Mouse (Mus musculus) intestine, embryonic 15.5 days (tissue): ENCODE results near the gene Gpr150. TPM values are rescaled to one million over a fixed set of nuclear protein-coding genes. Genes with fewer than 3 reads are reported as not detected.

Experiments
- ATAC-seq: fragments of 200-750 bp; cut with Nextera tagmentation; 2 replicates; pipeline ENCODE4 v1.8.0; 2017; ENCODE audit warnings: moderate TSS enrichment, moderate library complexity
- H3K27ac ChIP-seq: fragments of 300-500 bp; sonication (generic); 2 replicates; pipeline ENCODE4 v1.5.1; 2015; ENCODE audit warnings: mild to moderate bottlenecking, inconsistent platforms
- H3K27me3 ChIP-seq: fragments of 300-500 bp; sonication (generic); replicated peaks from 2 replicates; pipeline ENCODE4 v1.6.1; 2015; ENCODE audit warnings: inconsistent platforms
- H3K36me3 ChIP-seq: fragments of 300-500 bp; sonication (generic); 2 replicates; pipeline ENCODE4 v1.6.1; 2015; ENCODE audit warnings: inconsistent platforms
- H3K4me1 ChIP-seq: fragments of 300-500 bp; sonication (generic); replicated peaks from 2 replicates; pipeline ENCODE4 v1.6.1; 2015; ENCODE audit warnings: inconsistent platforms
- H3K4me2 ChIP-seq: fragments of 300-500 bp; sonication (generic); replicated peaks from 2 replicates; pipeline ENCODE4 v1.6.1; 2015; ENCODE audit warnings: mild to moderate bottlenecking, inconsistent platforms
- H3K4me3 ChIP-seq: fragments of 300-500 bp; sonication (generic); replicated peaks from 2 replicates; pipeline ENCODE4 v1.5.1; 2015; ENCODE audit warnings: inconsistent platforms
- H3K9ac ChIP-seq: fragments of 300-500 bp; sonication (generic); 2 replicates; pipeline ENCODE4 v1.6.1; 2015; ENCODE audit warnings: inconsistent platforms
- H3K9me3 ChIP-seq: fragments of 300-500 bp; sonication (generic); 2 replicates; pipeline ENCODE4 v1.6.1; 2016; ENCODE audit warnings: inconsistent platforms
- WGBS: fragments of 180-500 bp; shearing (Covaris S2); methylation state at CpG from one replicate; pipeline ENCODE4 v1.1.7; 2015; 5-methylcytosine and 5-hydroxymethylcytosine counted together
- polyA plus RNA-seq: library from polyadenylated mRNA; unstranded; fragments of >200 nt; fragmentation: Nextera tagmentation; extraction: Ambion mirVana; gene quantifications from 2 replicates; pipeline ENCODE4 v1.2.1, GENCODE M21; 2015

Gpr150 gene
- polyA plus RNA-seq, 1 experiment from 2014 or later, result 0.25 TPM

DNA sequence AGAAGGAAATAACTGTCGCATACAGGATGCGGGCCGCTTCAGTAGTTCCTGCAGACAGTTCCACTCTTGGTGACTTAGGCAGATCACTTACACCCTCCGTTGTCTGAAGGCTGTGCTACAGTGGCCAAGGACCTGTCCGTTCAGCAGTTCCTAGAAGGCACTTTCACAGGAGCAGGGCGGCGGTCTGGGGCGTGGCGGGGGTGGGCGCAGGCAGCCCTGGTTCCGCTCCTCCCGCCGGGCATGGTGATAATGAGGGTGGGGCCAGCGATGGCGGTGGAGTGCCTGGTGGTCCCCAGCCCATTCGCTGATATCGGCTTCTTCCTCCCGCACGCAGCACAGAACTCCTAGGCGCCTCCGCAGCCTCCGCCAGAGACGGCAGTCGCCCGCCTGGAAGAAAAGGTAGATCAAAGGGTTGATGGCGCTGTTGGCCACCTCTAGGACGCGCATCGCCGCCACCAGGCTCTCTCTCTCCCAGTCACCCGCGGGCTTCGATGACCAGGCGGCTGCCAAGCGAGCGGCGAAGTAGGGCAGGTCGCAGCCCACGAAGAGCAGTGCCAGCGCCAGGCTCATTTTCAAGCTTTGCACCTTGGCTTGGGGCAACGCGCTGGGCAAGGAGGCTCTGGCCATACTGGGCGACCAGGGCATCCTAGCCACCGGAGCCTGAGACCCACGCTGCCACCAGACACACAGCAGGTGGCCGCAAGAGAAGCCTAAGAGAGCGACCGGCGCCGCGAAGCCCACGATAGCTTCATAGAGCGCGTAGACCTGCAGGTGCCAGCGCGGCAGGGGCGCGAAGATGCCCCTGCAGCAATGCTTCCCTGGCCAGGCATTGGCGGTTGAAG lies 1.2 kb downstream of the Gpr150 start:
- Histone ChIP-seq H3K27ac (no peak overlapping the region), H3K4me1 (peaks cover 15% of the 10 kb centered on the region), H3K27me3 (peaks cover 38% of the 10 kb centered on the region), H3K9me3 (no peaks in the 10 kb centered on the region), H3K36me3 (no peaks in the 10 kb centered on the region), H3K4me2 (peak overlapping the region; percentile 96), H3K4me3 (peak overlapping the region; percentile 40), H3K9ac (peak overlapping the region; percentile 9)
- peak; percentile 83 for ATAC-seq
- WGBS, result under 1% methylated on average over 59 of the region's 59 CpGs

DNA sequence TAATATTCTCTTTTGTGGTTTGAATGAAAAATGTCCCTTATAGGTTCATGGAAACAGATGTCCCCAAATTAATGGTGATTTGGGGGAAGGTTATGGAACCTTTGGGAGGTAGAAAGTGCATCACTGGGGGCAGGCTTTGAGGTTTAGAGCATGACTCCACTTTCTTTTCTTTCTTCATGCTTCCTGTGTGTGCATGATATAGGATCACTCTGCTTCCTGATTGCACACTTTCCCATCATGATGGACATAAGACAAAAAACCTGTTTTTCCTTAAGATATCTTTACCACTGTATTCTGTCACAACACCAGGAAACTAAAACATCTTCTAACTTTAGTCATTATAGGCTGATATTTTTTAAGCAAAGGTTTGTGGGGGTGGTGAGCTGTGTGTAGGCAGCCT lies 11.8 kb downstream of the Gpr150 start:
- Histone ChIP-seq H3K4me2 (no peak overlapping the region), H3K27me3 (no peaks in the 10 kb centered on the region), H3K9ac (no peak overlapping the region), H3K4me1 (no peaks in the 10 kb centered on the region), H3K36me3 (no peaks in the 10 kb centered on the region), H3K9me3 (no peaks in the 10 kb centered on the region), H3K27ac (no peak overlapping the region), H3K4me3 (no peak overlapping the region)
- ATAC-seq, result no peak

DNA sequence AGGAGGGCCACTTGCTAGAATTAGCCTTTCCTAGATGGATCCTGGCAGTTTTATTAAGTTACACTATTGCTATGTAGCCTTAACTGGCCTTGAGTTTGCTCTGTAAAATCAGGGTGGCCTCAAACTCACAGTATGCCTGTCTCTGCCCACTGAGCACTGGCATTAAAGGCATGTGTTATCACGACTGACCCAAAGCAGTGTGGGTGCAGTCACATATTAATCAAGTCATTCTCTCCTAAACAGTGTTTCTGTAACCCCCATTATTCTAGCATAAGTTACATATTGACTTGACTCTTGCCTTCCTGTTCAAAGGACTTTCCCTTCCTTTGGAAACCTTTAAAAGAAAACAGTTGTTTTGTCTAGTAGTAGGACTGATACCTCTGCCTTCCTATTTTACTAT lies 14.3 kb downstream of the Gpr150 start:
- no peak overlapping the region for H3K4me3 ChIP-seq
- WGBS, result 35% methylated on average over 1 of the region's 1 CpGs
- no peak for ATAC-seq
- no peak overlapping the region for H3K27ac ChIP-seq
- no peaks in the 10 kb centered on the region for H3K27me3 ChIP-seq
- H3K9me3 ChIP-seq, result no peaks in the 10 kb centered on the region
- no peak overlapping the region for H3K9ac ChIP-seq
- no peaks in the 10 kb centered on the region for H3K36me3 ChIP-seq
- no peak overlapping the region for H3K4me2 ChIP-seq
- no peaks in the 10 kb centered on the region for H3K4me1 ChIP-seq

DNA sequence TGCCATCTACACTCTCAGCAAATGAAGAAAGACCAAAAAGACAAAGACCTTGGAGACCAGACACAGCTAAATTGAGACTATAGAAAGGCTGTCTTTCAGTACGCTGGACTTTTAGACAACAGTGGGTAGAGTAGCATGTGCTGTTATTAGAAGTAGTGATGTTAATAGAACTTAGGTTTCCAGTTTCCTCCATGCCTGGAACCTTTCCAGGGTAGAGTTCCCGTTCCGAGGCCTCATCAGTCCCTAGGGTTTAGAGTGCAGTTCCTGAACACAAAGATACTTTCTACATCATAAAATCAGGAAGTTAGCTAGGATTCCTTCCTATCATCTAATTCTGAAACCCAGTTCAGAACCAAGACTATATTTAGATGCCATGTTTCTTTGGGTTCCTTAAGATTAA lies 32.2 kb downstream of the Gpr150 start:
- Histone ChIP-seq H3K27ac (no peak overlapping the region), H3K4me3 (no peak overlapping the region), H3K9ac (no peak overlapping the region), H3K36me3 (no peaks in the 10 kb centered on the region), H3K9me3 (no peaks in the 10 kb centered on the region), H3K27me3 (no peaks in the 10 kb centered on the region), H3K4me2 (no peak overlapping the region), H3K4me1 (no peaks in the 10 kb centered on the region)
- WGBS, result 79% methylated on average over 3 of the region's 3 CpGs
- no peak for ATAC-seq

DNA sequence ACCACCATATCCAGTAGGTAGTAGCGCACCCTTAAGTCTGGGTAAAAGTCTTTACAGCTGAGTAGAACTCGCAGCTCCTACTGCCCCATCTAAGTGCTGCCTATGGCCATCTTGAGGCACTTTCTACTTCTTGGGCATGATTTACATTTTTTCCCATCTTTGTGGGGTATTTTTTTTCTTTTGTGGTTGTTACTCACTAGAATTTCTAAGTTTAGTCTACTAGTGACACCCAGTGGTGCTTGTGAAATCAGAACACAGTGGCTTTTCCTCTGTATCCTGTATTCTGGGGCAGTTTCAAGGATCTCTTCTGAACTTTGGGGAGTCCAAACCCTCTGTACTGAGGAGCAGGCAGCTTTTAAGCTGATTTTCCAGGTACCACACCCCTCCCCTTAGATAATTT lies 35.0 kb downstream of the Gpr150 start:
- 88% methylated on average over 2 of the region's 2 CpGs for WGBS
- Histone ChIP-seq H3K4me3 (no peak overlapping the region), H3K27ac (no peak overlapping the region), H3K9ac (no peak overlapping the region), H3K27me3 (no peaks in the 10 kb centered on the region), H3K4me1 (no peaks in the 10 kb centered on the region; the same call in 1 of the 2 replicates), H3K36me3 (no peaks in the 10 kb centered on the region), H3K9me3 (no peaks in the 10 kb centered on the region), H3K4me2 (no peak overlapping the region)
- no peak for ATAC-seq

DNA sequence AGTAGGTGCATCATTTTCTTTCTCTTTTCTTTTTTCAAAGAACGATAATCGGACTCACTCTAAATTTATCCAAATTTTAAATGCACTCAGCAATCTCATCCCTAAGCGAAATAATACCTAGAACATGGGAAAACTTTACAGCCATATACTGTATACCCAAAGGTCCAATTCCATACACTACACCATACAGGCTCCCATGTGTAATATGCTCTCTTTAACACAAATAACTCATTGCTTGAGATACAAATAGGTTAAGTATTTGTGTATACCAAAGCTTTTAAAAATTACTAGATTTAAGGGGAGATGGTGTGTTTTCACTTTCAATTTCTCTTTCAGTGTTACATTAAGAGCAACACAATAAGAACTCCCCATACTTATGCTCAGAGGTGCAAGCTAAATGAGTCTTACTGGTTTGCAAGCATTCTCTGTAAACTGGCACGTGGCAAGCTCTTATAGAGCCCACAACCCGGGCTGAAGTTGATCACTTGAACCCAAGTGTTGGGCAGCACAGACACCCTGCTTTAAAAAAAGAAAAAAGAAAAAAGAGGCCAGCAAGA lies 37.9 kb downstream of the Gpr150 start:
- Histone ChIP-seq H3K36me3 (no peaks in the 10 kb centered on the region), H3K9me3 (no peaks in the 10 kb centered on the region), H3K4me3 (peak overlapping the region; percentile 70), H3K27me3 (no peaks in the 10 kb centered on the region), H3K4me2 (peak overlapping the region; percentile 67), H3K9ac (no peak overlapping the region), H3K4me1 (no peaks in the 10 kb centered on the region; the same call in 1 of the 2 replicates), H3K27ac (no peak overlapping the region)
- peak; percentile 64 for ATAC-seq
- 47% methylated on average over 5 of the region's 5 CpGs for WGBS

DNA sequence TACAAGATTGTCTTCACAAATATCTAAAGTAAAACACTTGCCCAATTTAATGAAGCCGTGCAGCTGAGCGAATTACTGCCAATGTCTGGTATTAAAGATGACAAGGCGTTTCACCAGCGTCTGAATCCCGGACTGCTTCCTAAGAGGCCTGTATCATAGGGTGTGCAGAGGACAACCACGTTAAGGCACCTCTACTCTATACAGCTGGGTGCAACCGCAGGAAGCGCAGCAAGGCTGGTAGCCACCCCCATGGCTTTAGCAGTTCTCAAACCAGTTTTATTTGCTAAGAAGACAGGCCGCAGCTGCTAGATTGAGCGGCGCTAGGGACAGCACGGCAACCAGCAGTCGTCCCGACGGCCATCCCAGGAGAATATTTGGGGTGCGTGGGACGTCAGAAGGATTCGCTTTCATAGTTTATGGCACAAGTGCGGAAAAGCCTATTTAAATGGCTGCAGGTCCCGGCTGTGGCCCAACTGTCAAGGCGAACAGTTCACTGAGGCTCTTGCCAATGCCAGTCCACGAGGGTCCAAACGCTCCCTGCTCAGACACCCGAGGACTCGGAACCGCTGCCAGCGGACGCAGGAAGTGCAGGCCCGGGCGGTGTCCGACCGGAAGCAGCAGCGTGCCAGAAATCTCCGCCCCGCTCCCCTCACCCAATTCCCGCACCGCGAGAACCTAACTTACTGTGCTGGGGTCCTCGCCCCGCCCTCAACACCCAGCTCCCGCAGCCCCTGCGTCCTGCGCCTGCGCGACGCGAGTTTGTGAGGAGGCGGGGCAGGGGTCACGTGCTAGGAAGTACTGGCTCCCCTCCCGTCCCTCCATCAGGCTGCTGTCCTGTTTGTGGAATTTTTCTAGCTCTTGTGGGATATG lies 38.6 kb downstream of the Gpr150 start, which contains the start of gene Rfesd:
TSS of gene Rfesd (minus strand) at position 746 of the 870 bp plus-strand sequence.
- Histone ChIP-seq H3K9ac (peak within 1 kb of the TSS; percentile 83), H3K4me1 (no peaks in the 10 kb centered on the region; the same call in 1 of the 2 replicates), H3K4me2 (peak within 1 kb of the TSS; percentile 67), H3K27me3 (no peaks in the 10 kb centered on the region), H3K9me3 (no peaks in the 10 kb centered on the region), H3K36me3 (no peaks in the 10 kb centered on the region), H3K27ac (peak within 1 kb of the TSS; percentile 95), H3K4me3 (peak within 1 kb of the TSS; percentile 70)
- WGBS, result under 1% methylated on average over 50 of the region's 50 CpGs
- peak; percentile 100 for ATAC-seq

DNA sequence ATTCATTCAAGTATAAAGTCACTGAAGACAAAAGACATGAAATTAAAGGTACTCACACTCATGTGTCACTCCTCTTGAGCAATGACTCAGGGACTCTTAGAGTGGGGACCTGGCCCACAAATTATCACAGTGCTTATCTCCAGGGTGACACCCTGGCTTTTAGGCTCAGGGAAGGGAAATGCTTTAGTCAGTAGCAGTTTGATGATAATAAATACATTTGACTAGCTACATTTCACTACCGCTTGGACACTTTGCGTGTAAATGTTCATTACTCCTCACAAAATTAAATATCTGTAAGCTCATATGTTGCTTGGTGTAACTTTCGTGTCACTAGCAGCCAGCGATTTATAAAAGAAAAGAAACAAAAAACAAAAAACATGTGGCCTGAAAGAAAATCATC lies 39.3 kb downstream of the Gpr150 start:
- Histone ChIP-seq H3K4me3 (peak overlapping the region; percentile 70), H3K27ac (peak overlapping the region; percentile 95; the same call in 1 of the 2 replicates)

DNA sequence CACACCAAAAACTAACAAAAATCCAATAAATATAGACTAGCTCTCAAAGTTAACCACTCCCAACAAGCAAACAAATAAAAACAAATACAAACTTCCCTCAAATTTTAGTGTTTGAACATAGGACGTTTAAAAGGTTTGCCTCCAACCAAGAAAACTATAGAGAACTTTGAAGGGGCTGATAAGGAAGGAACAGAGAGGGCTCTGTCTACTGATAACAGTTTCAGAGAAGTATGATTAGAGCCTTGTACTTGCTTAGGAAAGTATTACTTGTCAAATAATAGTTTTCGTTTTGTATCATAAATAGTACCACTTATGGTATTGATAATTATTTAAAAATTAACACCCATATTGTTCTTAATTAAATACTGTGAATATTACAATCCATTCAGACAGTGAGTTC lies 42.3 kb downstream of the Gpr150 start:
- H3K27ac ChIP-seq, result no peak overlapping the region
- H3K27me3 ChIP-seq, result no peaks in the 10 kb centered on the region
- no peak overlapping the region for H3K4me2 ChIP-seq
- H3K9ac ChIP-seq, result no peak overlapping the region
- H3K4me1 ChIP-seq, result no peaks in the 10 kb centered on the region; the same call in 1 of the 2 replicates
- no peak overlapping the region for H3K4me3 ChIP-seq
- no peaks in the 10 kb centered on the region for H3K9me3 ChIP-seq
- WGBS, result 64% methylated on average over 2 of the region's 2 CpGs
- H3K36me3 ChIP-seq, result no peaks in the 10 kb centered on the region
- ATAC-seq, result no peak

More for the DNA sequence above, 39.3 kb downstream of the Gpr150 start:
- Histone ChIP-seq H3K36me3 (no peaks in the 10 kb centered on the region), H3K27me3 (no peaks in the 10 kb centered on the region), H3K9ac (peak overlapping the region; percentile 83), H3K4me2 (peak overlapping the region; percentile 67), H3K9me3 (no peaks in the 10 kb centered on the region), H3K4me1 (no peaks in the 10 kb centered on the region; the same call in 1 of the 2 replicates)
- no peak for ATAC-seq
- WGBS, result 52% methylated on average over 4 of the region's 4 CpGs

Other genes starting within 250 kb of the Gpr150 start
- 158 and 160 TPM in 2 replicates for gene Glrx, start 217.1 kb downstream of the Gpr150 start, polyA plus RNA-seq
- gene Rhobtb3, start 113.1 kb downstream of the Gpr150 start, polyA plus RNA-seq, result 28.0 and 31.1 TPM in 2 replicates
- 0.41 and 0.44 TPM in 2 replicates for gene Spata9, start 89.8 kb downstream of the Gpr150 start, polyA plus RNA-seq
- 19.9 and 21.2 TPM in 2 replicates for gene Rfesd, start 38.3 kb downstream of the Gpr150 start, polyA plus RNA-seq
- gene Arsk, start 41.7 kb upstream of the Gpr150 start, polyA plus RNA-seq, result 4.1 and 5.6 TPM in 2 replicates
- gene Ttc37, start 41.7 kb upstream of the Gpr150 start, polyA plus RNA-seq, result 10.3 and 11.2 TPM in 2 replicates
- not detected in 2 replicates for gene Fam81b, start 248.1 kb upstream of the Gpr150 start, polyA plus RNA-seq